Mouse (Mus musculus): ENCODE measurements around the gene Stk40.
A peak's percentile ranks its signal among the peaks of the same experiment; 100 is the strongest.
"Not testable (repeated sequence)": the region's sequence is repeated elsewhere in the genome, so short reads cannot be mapped to it uniquely, and the experiment has no call there.

The Stk40 gene

GRCm38 (mm10) chr4:126166084-126166483 lies 62.3 kb downstream of the Stk40 start:
- no peak for DNase-seq (ENCODE audit: low read depth, low spot score)
- H3K36me3 ChIP-seq (ENCODE audit: control insufficient read depth, insufficient read depth, low read length, poor library complexity, severe bottlenecking) = peaks cover 3% of the 10 kb centered on the region
- no peaks in the 10 kb centered on the region for H3K27me3 ChIP-seq (ENCODE audit: control insufficient read depth, insufficient read depth, low read length, poor library complexity, severe bottlenecking)

DNA sequence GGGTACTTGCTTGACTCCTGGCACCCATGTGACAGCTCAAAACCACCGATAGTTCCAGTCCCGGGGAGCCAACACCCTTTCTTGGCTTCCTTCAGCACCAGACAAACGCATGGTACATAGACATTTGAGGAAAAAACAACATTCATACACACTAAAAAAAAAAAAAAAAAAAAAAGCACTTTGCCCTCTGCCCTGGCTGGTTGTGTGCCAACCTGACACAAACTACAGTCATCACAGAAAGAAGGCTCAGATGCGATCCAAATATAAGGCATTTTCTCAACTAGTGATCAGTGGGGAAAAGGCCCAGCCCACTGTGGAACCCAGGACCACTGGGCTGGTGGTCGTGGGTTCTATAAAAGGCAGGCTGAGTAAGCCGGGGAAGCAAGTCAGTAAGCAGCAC lies 65.1 kb downstream of the Stk40 start:
- Histone ChIP-seq H3K36me3 (ENCODE audit: control insufficient read depth, insufficient read depth, low read length, poor library complexity, severe bottlenecking) (peaks cover 9% of the 10 kb centered on the region), H3K27me3 (ENCODE audit: control insufficient read depth, insufficient read depth, low read length, poor library complexity, severe bottlenecking) (no peaks in the 10 kb centered on the region)
- no peak for DNase-seq (ENCODE audit: low read depth, low spot score)

DNA sequence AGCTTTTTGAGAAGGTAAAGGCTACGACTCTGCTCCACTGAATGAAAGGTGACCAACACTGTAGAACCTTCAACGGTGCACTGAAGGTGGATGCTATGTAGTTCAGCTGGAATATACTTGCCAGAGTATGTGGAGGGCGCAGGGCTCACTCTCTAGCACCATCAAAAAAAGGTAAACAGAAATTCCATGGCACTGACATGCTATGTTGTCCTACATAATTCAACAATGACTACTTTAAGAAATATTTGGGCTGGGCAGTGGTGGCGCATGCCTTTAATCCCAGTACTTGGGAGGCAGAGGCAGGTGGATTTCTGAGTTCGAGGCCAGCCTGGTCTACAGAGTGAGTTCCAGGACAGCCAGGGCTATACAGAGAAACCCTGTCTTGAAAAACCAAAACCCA lies 67.0 kb downstream of the Stk40 start:
- H3K36me3 ChIP-seq (ENCODE audit: control insufficient read depth, insufficient read depth, low read length, poor library complexity, severe bottlenecking) = peaks cover 20% of the 10 kb centered on the region
- DNase-seq (ENCODE audit: low read depth, low spot score); H3K27me3 ChIP-seq (ENCODE audit: control insufficient read depth, insufficient read depth, low read length, poor library complexity, severe bottlenecking): not testable (repeated sequence)

- no peak for DNase-seq (ENCODE audit: low read depth, low spot score)
- H3K27me3 ChIP-seq (ENCODE audit: control insufficient read depth, insufficient read depth, low read length, poor library complexity, severe bottlenecking) = no peaks in the 10 kb centered on the region
- peaks cover 19% of the 10 kb centered on the region for H3K36me3 ChIP-seq (ENCODE audit: control insufficient read depth, insufficient read depth, low read length, poor library complexity, severe bottlenecking)
Observed at GRCm38 (mm10) chr4:126173800-126174199, 70.0 kb downstream of the Stk40 start.

DNA sequence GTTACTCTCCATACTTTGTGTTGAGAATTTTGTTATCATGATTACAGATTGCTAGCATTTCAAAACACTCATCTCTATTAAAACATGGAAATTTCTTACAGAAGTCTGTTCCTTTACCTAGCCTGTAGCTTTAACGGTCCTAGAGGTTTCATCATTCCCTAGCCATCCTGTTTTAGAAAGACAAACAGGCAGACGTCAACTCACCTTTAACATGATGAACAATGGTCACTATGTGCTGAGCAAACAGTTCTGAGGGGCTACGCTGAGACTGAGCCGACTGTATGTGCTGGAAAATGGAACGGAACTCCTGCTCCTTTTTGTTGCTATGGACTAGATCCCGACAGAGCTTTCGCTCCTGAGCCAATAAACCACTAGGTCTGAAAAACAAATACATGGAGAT lies 72.2 kb downstream of the Stk40 start:
- H3K36me3 ChIP-seq (ENCODE audit: control insufficient read depth, insufficient read depth, low read length, poor library complexity, severe bottlenecking) = peaks cover 26% of the 10 kb centered on the region; the same call in 1 of the 2 replicates
- H3K27me3 ChIP-seq (ENCODE audit: control insufficient read depth, insufficient read depth, low read length, poor library complexity, severe bottlenecking); DNase-seq (ENCODE audit: low read depth, low spot score): not testable (repeated sequence)

GRCm38 (mm10) chr4:126181170-126181957 lies 77.6 kb downstream of the Stk40 start:
- H3K36me3 ChIP-seq (ENCODE audit: control insufficient read depth, insufficient read depth, low read length, poor library complexity, severe bottlenecking) = peaks cover 19% of the 10 kb centered on the region
- no peaks in the 10 kb centered on the region for H3K27me3 ChIP-seq (ENCODE audit: control insufficient read depth, insufficient read depth, low read length, poor library complexity, severe bottlenecking)
- peak; percentile 78 for DNase-seq (ENCODE audit: low read depth, low spot score)

- DNase-seq (ENCODE audit: low read depth, low spot score) = no peak
Observed at GRCm38 (mm10) chr4:126183034-126183433, 79.3 kb downstream of the Stk40 start.

DNA sequence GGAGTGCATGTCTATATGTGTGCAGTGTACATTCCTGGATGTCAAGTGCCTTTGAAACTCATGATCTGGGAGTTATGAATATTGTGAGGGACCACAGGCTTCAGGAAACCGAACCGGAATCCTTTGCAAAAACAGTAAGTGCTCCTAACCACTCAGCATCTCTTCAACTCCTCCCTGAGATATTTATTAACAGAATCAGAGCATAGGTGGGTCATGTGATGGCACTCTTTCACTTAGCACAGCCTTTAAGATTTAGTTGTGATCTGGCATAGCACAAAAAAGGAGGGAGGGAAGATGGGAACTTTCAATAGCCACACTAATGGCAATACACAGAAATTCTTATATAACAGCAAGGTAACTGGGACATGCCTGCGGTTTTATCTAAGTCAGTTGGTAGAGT lies 83.3 kb downstream of the Stk40 start:
- Histone ChIP-seq H3K27me3 (ENCODE audit: control insufficient read depth, insufficient read depth, low read length, poor library complexity, severe bottlenecking) (no peaks in the 10 kb centered on the region), H3K36me3 (ENCODE audit: control insufficient read depth, insufficient read depth, low read length, poor library complexity, severe bottlenecking) (peaks cover 20% of the 10 kb centered on the region)
- DNase-seq (ENCODE audit: low read depth, low spot score) = no peak

More at GRCm38 (mm10) chr4:126183034-126183433, 79.3 kb downstream of the Stk40 start:
- Histone ChIP-seq H3K27me3 (ENCODE audit: control insufficient read depth, insufficient read depth, low read length, poor library complexity, severe bottlenecking) (no peaks in the 10 kb centered on the region), H3K36me3 (ENCODE audit: control insufficient read depth, insufficient read depth, low read length, poor library complexity, severe bottlenecking) (peaks cover 19% of the 10 kb centered on the region)
